Mouse (Mus musculus): ENCODE data around the gene Med6. TPM values are rescaled to one million over a fixed set of nuclear protein-coding genes. Genes with fewer than 3 reads are reported as not detected.

The Med6 gene
- 10 to 100 TPM; 11.7 to 11.9 TPM for total RNA-seq (2021)
- long read RNA-seq, experiment 1, partial matches to known transcripts: 0 of 4 reads
- long read RNA-seq, experiment 1, other reads (novel, unspliced or antisense): 0 of 4 reads
- long read RNA-seq, experiment 2, transcript Med6-204 (8 exons, 1,059 nt): major isoform, 10 of 13 reads
- long read RNA-seq, experiment 2, partial matches to known transcripts: 0 of 13 reads
- long read RNA-seq, experiment 2, other reads (novel, unspliced or antisense): 2 of 13 reads

DNA sequence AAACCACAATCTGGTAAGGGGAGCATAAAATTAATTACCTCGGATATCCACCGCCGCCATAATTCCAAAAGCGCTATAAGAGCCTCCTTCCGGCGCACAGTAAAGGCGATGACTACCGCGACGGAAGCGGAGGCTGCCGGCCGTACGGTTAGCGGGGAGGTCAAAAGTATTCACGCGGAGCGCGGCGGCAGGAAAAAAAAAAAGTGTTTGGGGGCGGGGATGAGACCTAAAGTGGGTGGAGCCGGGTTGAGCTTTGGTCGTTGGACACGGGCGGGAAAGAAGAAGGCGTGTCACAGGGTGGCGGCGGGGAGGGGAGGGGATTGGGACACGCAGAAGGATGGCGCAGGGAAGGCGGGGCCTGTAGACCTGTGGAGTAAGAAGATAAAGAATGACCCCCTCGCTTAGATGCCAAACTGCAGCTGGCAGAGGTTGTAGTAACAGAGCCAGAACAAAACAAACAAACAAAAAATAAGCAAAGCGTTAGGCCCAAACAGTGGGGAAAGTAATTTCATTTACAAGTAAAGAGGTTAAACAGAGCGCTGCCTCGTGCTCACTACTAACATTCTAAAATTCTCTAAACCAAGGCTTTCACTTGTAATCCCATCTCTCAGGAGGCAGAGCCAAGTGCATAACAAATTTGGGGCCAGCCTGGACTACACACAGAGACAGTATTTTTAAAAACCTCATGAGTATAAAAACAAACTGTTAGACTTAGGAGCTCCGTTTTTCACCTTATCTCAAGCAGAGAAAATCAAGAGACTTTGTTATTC, at the start of gene Med6:
Gene Med6 (minus strand): TSS at position 107 of the 770 bp plus-strand sequence.
- peak; percentile 95 for DNase-seq (ENCODE audit: low spot score)

DNA sequence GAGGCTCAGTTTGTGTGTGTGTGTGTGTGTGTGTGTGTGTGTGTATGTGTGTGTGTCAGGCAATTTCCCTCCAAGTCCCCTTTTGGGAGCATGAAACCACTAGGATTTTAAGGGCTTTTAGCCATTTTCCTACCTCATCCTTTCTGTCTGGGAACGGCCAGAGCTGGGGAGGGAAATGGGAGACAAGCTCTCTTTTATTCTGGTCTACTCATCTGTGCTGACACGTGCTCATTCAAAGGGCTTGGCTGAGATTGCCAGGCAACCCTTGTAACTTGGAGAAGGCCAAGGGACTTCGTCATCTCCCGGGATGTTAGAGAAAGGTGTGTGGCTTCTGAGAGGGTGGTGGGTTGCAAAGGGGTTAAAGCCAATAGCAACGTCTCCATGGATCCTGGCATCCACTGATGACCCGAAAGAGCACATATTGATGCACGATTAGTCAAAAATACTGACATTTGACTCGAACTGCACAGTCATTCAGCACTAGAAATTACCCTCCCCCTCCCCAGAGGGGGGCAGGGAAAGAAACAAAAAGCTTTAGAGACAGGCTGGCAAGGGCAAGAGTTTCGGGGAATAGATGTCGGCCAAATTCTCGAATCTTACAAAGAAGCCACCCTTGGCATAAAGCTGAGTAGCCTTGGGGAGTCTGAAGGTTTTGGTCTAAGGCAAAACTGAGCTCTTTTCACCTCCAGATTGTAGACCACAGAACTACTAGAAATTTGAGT, 47.7 kb upstream of the Med6 start:
- no peak for DNase-seq (ENCODE audit: low spot score)

DNA sequence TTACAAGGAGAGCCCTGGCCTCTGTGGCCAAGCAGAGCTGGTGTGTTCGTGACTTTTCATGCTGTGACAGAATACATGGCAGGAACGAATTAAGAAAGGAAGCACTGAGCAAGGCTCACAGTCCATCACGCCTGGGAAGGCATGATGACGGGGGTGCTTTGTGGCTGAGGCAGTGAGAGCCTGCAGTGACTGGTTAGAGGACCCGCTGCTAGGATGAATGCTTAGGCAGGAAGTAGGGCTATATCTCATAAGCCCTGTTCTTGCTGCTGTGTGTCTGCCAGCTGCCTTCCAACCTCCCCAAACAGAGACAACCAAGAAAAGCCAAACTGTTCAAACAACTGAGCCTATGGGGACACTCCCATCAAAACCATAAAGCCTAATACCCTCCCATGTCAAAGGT, 45.8 kb upstream of the Med6 start:
- DNase-seq (ENCODE audit: low spot score): no peak

DNA sequence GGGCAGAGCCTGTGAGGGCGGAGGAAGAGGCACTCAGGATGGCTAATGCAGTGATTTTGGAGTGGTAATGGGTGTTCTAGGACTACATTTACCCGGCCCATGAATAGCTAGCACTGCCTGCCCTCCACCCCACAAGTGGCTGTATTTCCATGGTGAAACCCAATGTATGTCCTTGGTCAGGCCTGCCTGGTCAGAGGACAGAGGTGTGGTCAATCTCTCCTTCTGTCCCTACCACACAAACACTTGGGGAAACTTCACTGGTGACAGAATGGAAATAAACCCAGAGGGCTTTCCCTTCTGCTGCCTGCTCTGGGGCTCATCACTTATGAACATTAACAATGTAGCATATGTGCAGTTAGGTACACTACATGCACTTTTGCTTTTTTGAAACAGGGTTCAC, 38.4 kb upstream of the Med6 start:
- DNase-seq (ENCODE audit: low spot score): no peak

DNA sequence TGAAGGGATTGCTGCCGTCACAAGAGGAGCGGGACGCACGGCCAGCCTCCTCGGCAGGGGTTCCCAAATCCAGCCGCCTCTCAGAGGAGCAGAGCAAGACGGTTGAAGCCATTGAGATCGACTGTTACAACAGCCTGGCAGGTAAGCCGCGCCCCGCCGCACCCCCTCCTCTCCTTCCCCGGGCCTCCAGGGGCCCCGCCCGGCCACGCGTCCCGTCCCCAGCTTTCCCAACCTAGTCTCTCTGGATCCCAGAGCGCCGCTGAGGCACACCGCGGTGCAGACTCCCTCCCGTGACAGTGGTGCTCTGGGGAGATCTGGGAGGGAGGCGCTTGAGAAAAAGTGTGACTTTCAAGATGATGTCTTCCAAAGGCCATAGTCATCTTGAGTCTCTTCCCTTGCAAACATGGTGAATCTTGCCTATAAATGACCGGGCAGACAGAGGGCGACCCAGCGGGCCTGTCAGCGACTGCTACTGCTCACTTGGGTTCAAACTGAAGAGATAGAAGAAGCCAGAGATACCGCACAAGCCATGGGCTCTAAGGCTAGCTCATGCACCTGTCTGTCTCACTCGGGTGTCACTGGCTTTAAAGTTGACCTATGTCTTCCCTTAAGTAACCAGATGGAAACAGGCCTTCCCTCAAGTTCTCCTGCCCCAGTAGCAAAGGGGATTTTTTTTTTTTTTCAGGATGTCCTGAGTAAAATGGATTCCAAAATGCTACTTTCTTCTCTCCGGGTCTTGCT, 37.0 kb upstream of the Med6 start:
- no peak for DNase-seq (ENCODE audit: low spot score)

DNA sequence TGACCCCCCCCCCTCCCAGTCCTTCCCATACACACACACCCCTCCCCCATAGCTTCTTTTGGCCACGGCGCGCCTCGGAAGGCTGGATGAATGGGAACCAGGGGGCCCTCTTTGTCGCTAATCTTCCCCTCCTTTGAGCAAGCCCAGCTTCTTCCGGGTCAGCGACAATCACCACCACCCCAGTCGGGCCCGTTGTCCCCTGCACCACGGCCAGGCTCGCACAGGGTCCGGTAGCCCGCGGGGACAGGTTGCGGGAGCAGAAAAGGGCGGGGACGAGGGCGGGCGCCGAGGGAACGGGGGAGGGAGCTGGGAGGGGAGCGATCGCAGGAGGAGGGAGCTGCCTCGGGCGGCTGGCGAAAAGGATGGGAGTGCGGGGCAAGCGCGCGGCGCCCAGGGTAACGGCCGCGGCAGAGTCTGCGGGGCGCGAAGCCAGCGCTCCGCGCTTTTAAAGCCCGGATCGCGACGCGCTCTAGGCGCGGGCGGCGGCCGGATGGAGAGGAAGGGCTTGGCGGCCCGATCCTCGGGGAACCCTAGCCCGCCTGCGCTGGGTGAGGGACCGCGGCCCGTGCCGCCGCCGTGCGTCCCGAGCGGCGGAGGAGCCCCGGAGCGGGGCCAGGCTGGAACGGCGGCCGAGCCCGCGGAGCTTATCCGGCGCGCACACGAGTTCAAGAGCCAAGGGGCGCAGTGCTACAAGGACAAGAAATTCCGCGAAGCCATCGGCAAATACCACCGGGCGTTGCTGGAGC, 36.3 kb upstream of the Med6 start, which contains the start of gene Ttc9:
Gene Ttc9 (plus strand): TSS at position 335 of the 746 bp plus-strand sequence.
- DNase-seq (ENCODE audit: low spot score): no peak

DNA sequence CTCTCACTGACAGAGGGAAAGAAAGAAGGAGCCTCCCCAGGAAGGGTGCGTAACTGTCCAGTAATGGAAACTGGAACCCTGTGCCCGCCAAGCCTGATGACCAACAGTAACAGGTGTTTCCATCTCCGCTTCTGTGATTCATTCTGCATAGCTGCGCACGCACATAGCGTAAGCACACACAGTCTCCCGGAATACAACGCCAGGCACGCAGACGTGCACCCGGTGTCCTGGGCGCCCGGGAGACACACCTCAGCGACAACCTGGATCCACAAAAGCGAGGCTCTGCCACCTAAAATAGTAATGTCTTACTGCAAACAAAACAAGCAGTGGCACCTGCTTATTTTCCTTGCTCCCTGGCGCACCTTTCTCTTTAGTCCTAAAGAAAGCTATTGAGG, 35.7 kb upstream of the Med6 start:
- peak; percentile 59 for DNase-seq (ENCODE audit: low spot score)

DNA sequence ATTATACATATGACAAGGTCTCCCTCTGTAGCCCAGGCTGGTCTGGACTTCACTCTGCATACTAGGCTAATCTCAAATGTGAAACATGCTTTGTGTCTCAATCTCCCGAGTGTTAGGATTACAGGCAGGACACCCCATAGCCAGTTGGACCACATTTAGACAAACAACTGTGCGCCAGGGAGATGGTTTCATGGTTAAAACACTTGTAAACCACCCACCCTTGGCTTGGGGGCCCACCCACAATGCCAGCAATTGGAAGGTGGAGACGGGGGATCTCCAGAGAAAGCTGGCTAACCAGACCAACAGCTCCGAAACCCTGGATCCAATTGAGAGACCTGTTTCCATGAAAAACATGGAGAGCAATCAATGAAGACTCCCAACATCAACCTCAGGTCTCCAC, 33.3 kb upstream of the Med6 start:
- DNase-seq (ENCODE audit: low spot score): no peak

DNA sequence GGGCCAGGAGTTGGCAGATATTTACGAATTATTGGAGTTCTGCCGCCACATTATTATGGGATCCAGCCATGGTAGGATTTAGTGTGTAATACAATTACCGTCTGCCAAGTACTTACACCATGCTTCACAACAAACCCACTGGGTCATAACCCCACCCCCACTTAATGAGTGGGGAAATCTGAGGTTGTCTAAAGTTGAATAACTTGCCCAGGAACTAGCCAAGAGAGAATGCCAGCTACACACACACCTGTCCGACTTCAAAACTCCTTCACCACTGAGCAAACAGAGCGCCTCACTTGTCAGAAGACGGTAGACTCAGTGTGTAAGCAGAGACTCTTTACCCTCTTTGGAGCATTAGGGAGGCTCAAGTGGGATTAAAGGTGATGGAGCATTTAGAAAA, 32.6 kb upstream of the Med6 start:
- no peak for DNase-seq (ENCODE audit: low spot score)

DNA sequence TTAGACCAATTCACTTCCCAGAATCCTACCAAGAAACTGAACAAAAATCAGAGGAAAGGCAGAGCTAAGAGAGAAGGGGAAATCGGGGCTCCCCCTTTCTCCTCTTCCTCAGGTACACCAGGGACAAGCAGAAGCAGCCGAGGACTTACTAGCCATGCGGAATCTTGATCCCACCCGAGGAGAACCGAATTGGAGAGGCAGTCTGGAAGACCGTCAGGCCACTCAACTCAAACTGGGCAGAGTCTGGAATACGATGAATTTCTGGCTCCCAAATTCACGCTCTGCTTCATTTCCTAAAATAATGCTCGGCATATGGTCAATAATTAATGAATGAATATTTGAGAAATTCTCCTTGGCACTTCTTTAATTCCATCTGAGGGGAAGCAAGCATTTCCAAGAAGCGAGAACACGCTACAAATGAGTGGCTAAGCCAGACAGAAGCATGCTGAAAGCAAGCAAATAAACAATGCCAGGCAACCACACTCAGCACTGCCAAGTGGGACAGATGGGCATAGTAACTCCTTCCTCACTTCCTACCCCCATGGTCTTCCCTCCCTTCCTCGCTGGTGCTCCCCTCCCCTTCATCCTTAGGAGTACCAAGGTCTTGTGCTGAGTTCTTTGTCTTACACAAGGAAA, 31.5 kb upstream of the Med6 start:
- no peak for DNase-seq (ENCODE audit: low spot score)

DNA sequence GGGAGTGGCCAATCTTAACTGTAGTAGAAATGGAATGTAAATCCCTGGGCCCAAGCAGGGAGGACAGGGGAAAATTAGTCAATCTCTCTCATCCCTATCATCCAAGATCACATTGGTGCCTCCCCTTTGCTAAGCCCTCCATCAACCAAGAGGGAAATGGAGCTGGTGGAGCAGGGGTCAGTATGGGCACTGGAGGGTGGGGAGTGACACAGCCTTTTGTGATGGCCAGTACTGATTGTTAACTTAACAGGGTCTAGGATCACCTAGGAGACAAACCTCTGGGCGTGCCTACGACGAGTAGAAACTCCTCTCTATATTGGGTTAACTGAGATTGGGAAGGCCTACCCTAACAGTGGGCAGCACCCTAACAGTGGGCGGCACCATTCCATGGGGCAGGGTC, 28.6 kb upstream of the Med6 start:
- no peak for DNase-seq (ENCODE audit: low spot score)

DNA sequence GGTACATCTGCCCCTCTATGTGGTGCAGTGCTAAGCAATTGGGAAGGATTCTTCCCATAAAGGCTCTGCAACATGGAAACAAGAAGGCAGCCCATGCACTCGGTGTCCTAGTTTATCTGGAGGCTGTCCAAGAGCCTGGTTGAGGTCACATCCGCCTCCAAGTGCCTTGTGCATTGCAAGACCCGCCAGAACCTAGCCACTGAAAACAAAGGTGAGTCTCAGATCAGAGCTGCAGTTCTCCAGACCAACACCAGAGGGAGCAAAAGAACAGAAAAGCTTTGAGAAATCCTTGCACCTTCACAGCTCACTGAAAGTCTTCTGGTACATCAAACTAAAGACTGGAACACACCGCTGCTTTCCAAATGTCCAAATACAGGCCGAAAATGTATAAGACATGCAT, 24.5 kb upstream of the Med6 start:
- DNase-seq (ENCODE audit: low spot score): peak; percentile 63

DNA sequence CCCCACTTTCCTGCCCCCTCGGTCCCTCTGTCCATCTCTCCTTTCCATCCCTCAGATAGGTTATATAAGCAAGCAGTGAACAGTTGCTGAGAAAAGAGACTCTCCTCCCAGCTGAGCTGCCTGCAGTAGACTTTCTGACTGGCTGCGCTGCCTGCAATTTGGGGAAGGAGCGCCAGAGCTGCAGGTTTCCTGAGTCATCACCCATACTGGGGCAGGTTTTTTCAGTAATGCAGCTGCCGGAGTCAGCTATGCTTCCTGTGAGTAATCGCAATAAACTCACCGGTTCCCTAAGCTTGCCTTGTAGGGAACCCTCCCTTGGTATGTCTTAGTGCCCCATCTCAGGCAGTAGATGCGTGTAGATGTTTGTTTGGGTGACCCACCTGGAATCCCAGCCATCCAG, 22.2 kb upstream of the Med6 start:
- DNase-seq (ENCODE audit: low spot score): no peak

DNA sequence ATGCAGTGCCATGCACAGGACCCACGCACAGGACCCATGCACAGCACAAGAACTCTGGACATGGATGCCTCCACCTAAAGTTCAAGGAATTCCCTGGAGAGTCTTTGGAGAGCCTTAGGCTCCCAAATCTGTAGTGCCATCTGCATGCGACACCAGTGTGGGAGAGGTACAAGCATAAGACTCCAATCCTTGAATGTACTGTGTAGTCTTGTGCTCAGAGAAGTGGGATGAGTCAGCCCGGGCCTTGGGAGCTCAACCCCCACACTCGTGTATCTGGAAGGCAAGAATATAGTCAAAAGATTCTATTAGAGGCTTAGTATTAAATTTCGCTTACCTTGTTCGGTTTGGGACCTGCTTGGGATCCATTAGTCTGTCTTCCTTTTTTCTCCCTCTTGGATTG, 21.0 kb upstream of the Med6 start:
- DNase-seq (ENCODE audit: low spot score): no peak

DNA sequence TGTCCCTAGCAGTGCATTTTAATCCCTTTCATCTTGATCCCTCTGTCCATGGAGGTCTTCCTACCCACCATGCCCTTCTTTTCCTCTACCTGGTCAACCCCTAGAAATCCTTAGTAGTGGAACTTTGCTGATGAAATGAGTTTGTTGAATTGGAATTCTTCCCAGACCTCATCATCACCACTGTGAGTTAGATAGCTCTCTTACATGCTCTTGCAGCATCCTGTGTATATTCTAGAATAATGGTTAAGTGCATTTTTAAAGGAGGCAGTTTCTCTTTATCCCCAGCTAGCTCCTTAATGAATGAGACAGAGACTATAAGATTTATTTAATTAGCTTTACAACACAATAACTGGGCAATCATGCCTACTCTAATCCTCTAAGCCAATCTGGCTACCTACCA, 14.6 kb upstream of the Med6 start:
- no peak for DNase-seq (ENCODE audit: low spot score)

DNA sequence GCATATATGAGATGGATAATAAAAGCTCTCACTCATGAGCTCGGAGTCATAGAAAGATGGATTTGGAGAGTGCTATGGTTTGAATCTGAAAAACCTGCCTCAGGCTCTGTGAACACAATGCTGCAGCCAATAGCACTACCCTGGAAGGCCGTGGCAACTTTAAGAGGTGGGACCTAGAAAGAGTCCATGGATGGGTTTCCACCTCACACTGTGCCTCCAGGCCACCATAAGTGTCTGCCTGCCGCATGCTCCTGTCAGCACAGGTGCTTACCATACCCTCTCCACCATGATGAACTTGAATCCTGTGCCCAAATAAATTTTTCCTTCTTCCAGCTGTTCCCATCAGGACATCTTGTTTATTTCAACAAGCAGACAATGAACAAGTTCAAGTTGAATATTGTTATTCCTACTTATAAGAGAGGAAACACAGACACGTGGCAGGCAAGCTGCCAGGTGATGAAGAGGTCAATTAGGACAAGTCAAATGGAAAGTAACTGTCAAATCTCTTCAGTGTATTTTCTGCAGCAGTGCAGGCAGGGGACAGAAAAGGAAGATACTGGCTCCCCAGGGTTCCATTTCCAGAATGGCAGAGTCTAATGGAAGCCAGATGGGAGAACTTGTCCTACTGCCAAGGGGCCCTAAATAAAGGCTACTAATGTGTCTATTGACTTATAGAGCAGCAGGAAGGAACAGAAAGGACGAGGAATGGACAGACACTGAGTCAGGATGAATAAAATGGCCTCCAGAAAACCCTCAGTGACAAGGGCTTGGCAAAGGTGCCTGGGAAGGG, 10.4 kb upstream of the Med6 start:
- no peak for DNase-seq (ENCODE audit: low spot score)

DNA sequence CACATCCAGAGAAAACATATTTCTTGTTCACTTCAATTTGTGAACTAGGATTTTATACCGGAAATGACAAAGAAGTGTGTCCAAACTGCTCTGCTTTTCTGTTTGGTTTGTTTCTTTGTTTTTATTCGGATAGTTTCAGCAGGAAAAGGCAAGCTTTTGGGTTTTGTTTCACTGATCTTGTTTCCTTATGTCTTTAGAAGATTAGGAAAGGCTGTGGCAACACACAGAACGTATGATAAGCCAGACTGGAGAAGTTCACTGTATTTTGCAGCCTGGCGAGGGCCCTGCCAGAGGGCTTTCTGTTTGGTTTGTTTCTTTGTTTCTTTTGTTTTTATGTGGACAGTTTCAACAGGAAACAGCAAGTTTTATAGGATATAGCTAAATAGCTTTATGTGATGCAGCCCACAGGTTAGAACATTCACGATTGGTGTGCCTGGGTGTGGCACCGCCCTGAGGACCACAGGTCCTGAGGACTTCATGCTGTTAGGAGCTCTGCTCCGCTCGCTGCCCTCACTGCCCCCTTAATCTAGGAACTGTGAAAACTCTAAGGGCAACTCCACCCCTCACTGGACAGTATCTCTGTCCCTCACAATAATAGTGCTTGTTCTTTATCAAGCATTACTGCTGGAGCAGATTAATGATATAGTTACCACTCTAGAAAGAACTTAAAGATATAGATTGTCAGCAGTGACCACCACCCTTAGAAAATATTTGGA, 1.9 kb upstream of the Med6 start:
- DNase-seq (ENCODE audit: low spot score): no peak

DNA sequence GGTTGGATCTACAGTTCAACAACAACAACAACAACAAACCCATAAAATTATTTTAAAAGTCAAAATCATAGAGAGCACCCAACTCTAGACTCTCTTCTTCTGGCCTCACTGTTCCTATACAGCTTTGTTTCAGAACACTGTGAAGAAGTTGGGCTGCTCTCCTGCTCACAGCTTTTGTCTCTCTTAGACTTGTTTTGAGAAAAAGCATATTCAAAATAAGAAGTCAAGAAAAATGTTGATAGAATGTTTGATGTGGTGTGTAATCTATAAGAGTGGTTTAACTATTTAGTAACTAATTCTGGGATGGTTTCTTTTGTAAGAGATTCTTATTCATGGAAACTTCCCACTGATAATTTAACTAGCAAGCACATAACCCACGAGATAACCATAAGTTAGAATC, 26.4 kb downstream of the Med6 start, which contains the start of gene Adam21:
Gene Adam21 (minus strand): TSS at position 101 of the 400 bp plus-strand sequence.
- DNase-seq (ENCODE audit: low spot score): no peak

DNA sequence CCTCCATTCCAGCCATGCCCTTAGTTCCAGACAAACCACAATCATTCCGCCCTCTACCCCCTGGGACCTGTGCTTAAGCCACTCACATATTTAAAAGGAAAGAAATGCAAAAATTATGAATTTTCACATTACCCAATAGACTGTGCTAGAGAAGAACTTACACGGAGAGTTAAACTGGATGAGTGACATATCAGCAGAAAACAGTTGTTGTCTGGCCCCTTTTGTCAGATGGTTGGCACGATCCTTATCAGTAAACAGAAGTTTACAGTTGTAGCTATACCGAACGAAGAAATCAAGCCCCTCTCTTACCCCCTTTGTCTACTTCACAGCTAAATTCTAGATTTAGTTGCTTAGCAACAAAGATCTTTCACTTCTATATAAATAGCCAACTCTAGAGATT, 26.9 kb downstream of the Med6 start:
- no peak for DNase-seq (ENCODE audit: low spot score)

Measured in gastrocnemius, adult 18-20 months (tissue).